Comparison of ENCODE assay signal across 9 mouse cellular contexts in genomic region chr14:21053586-21053985, GRCm38 (mm10). TPM values are rescaled to one million over a fixed set of nuclear protein-coding genes. Genes with fewer than 3 reads are reported as not detected.
DNase-seq lines count a peak whose midpoint lies in the region; ATAC-seq and TF ChIP-seq lines count a peak whose summit lies in the region.
"Had no signal": no experiment of that assay in that cellular context is flagged by ENCODE, and none has a peak within 500 bp of the region (broad histone marks: within the 10 kb centered on the region; RNA-seq: fewer than 3 reads in every experiment).

No protein-coding gene starts in this region.

- no peak for TF ChIP-seq CTCF in liver, adult 2 months (IDR thresholded peaks at IDR 0.05; ENCODE audit: low read depth, low read length)

- no peaks in the 10 kb centered on the region for H3K36me3 ChIP-seq in liver, adult 2 months (ENCODE audit: control insufficient read depth, insufficient read depth, low read length)
- H3K36me3 ChIP-seq in embryonic facial prominence, embryonic 13.5 days = no peaks in the 10 kb centered on the region
- no peaks in the 10 kb centered on the region for H3K36me3 ChIP-seq in midbrain, embryonic 14.5 days (ENCODE audit: control insufficient read depth, insufficient read depth, low read length)

- no peak for TF ChIP-seq POLR2A in liver, adult 2 months (IDR thresholded peaks at IDR 0.05; ENCODE audit: extremely low read depth, insufficient read depth, low read length)

- no peak for ATAC-seq in embryonic facial prominence, embryonic 13.5 days (ENCODE audit: insufficient number of reproducible peaks, insufficient read depth, low FRiP score, low TSS enrichment, low read depth)
- ATAC-seq in midbrain, embryonic 14.5 days (ENCODE audit: low FRiP score, low TSS enrichment) = no peak
- ATAC-seq in inflammation-experienced regulatory T-cells, adult 6 months = no peak

- H3K9me3 ChIP-seq in embryonic facial prominence, embryonic 13.5 days = no peaks in the 10 kb centered on the region
- no peaks in the 10 kb centered on the region for H3K9me3 ChIP-seq in midbrain, embryonic 14.5 days (ENCODE audit: control insufficient read depth, low read length)

- DNase-seq in liver, adult 2 months (ENCODE audit: extremely low read depth, low read depth, low spot score) = peak; percentile 95
- no peak for DNase-seq in liver
- DNase-seq in kidney, adult 18-20 months = peak; percentile 39
- DNase-seq in midbrain, embryonic 14.5 days = no peak
- DNase-seq in spleen, adult 18-20 months = no peak
- no peak for DNase-seq in spleen, adult 12 weeks (ENCODE audit: low spot score)

- H3K9ac ChIP-seq in liver, adult 2 months (ENCODE audit: low read depth, low read length) = 0 out of 2 replicates have a peak overlapping the region, but pooled peaks have one; percentile 6
- H3K9ac ChIP-seq in embryonic facial prominence, embryonic 13.5 days = no peak overlapping the region; the same call in 1 of the 2 replicates
- H3K9ac ChIP-seq in midbrain, embryonic 14.5 days (replicated peaks; ENCODE audit: low read length) = no peak overlapping the region

- peak overlapping the region; percentile 74 for H3K27ac ChIP-seq in liver, adult 2 months (replicated peaks; ENCODE audit: insufficient read depth, low read depth, low read length)
- H3K27ac ChIP-seq in embryonic facial prominence, embryonic 13.5 days = no peak overlapping the region
- no peak overlapping the region for H3K27ac ChIP-seq in midbrain, embryonic 14.5 days (replicated peaks; ENCODE audit: low read depth, low read length)
- H3K27ac ChIP-seq: macrophage had no signal

- H3K27me3 ChIP-seq in liver, adult 2 months (ENCODE audit: control insufficient read depth, insufficient read depth, low read length) = no peaks in the 10 kb centered on the region
- no peaks in the 10 kb centered on the region for H3K27me3 ChIP-seq in embryonic facial prominence, embryonic 13.5 days
- no peaks in the 10 kb centered on the region for H3K27me3 ChIP-seq in midbrain, embryonic 14.5 days (ENCODE audit: control insufficient read depth, insufficient read depth, low read length)

- peak overlapping the region; percentile 92 for H3K4me2 ChIP-seq in embryonic facial prominence, embryonic 13.5 days
- peak overlapping the region; percentile 89 for H3K4me2 ChIP-seq in midbrain, embryonic 14.5 days (ENCODE audit: low read length)

- H3K79me2 ChIP-seq in liver, adult 2 months (ENCODE audit: control insufficient read depth, insufficient read depth, low read length) = peaks cover 19% of the 10 kb centered on the region; the same call in 1 of the 2 replicates

- H3K4me3 ChIP-seq in liver, adult 2 months (ENCODE audit: insufficient read depth, low read depth, low read length) = peak overlapping the region; percentile 43; the same call in 1 of the 2 replicates
- H3K4me3 ChIP-seq in embryonic facial prominence, embryonic 13.5 days = peak overlapping the region; percentile 69; the same call in 1 of the 2 replicates
- H3K4me3 ChIP-seq in midbrain, embryonic 14.5 days (replicated peaks; ENCODE audit: low read depth, low read length) = no peak overlapping the region

- WGBS in liver, adult 2 months = 20% methylated on average over 7 of the region's 7 CpGs
- WGBS in embryonic facial prominence, embryonic 13.5 days = 44% methylated on average over 7 of the region's 7 CpGs
- WGBS in midbrain, embryonic 14.5 days = 52% methylated on average over 7 of the region's 7 CpGs

- peaks cover 9% of the 10 kb centered on the region; the same call in 1 of the 2 replicates for H3K4me1 ChIP-seq in liver, adult 2 months (ENCODE audit: control insufficient read depth, insufficient read depth, low read length)
- H3K4me1 ChIP-seq in embryonic facial prominence, embryonic 13.5 days = peaks cover 3% of the 10 kb centered on the region
- peaks cover 13% of the 10 kb centered on the region for H3K4me1 ChIP-seq in midbrain, embryonic 14.5 days (ENCODE audit: control insufficient read depth, insufficient read depth, low read length)

RNA-seq across cellular contexts. Expression of gene Adk, which starts 1.2 kb away (rescaled TPM):
- 877 and 924 TPM in 2 replicates for total RNA-seq in liver, adult 2 months (2014; rRNA removed)
- polyA plus RNA-seq in liver, adult 2 months (2012; rRNA removed) = 231 and 284 TPM in 2 replicates
- polyA plus RNA-seq in embryonic facial prominence, embryonic 13.5 days (2015; fragmentation: Nextera tagmentation; extraction: Ambion mirVana) = 162 and 168 TPM in 2 replicates
- polyA plus RNA-seq in midbrain, embryonic 14.5 days (2014; fragmentation: Nextera tagmentation; extraction: Ambion mirVana) = 34.1 and 37.9 TPM in 2 replicates
- polyA plus RNA-seq in inflammation-experienced regulatory T-cells, adult 6 months (2017; shearing (Covaris generic)) = 100 to 1,000 TPM in 2 of 3 experiments, 10 to 100 TPM in 1; 84.7 to 128 (median 118) TPM

RNA-seq across cellular contexts. Expression of gene Ap3m1, which starts 1.3 kb away (rescaled TPM):
- 126 and 143 TPM in 2 replicates for total RNA-seq in liver, adult 2 months (2014; rRNA removed)
- 44.8 and 55.2 TPM in 2 replicates for polyA plus RNA-seq in liver, adult 2 months (2012; rRNA removed)
- 69.4 and 81.7 TPM in 2 replicates for polyA plus RNA-seq in embryonic facial prominence, embryonic 13.5 days (2015; fragmentation: Nextera tagmentation; extraction: Ambion mirVana)
- polyA plus RNA-seq in midbrain, embryonic 14.5 days (2014; fragmentation: Nextera tagmentation; extraction: Ambion mirVana) = 88.6 and 112 TPM in 2 replicates
- polyA plus RNA-seq in inflammation-experienced regulatory T-cells, adult 6 months (2017; shearing (Covaris generic)) = 100 to 1,000 TPM in 1 of 3 experiments, 10 to 100 TPM in 2; 70.6 to 107 (median 81.6) TPM

Comparison
In these comparisons a context has a peak if more than half of its experiments do, and no peak if none do; other contexts are left out.
1. DNase-seq: peak in liver, adult 2 months (single experiment) and kidney, adult 18-20 months (single experiment); none in liver (single experiment), midbrain, embryonic 14.5 days (single experiment), spleen, adult 18-20 months (0 of 2) and spleen, adult 12 weeks (single experiment).